In the genomic region with DNA sequence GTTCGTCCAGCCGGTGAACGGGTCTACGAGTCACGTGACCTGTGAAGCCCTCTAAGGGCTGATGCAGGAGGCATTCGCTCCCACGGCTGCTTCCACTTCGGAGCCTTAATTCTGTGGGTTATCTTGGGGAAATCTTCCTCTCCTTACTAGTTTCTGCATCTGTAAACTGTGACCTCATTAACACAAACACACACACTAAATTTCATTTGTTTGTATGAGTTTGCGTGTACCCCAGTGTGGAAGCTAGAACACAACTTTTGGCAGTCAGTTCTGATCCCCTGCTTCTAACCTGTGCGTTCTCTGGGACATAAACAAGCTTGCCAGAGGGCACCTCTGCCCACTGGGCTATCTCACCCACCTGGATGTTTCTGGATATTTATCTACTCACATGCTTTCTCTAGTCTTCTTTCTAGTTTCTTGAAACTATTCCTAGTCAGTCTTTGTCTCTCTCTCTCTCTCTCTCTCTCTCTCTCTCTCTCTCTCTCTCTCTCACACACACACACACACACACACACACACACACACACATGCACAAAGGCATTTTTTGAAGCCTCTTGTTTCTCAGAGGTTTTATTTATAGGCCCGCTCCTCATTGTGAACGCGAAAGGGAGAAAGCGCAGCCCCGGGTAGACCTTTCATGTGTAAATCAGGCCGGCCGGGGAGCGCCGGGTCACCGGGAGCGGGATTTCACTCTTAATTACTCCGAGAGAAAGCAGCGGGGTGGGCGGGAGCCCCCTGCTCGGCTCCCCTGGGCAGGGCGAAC, we compare ENCODE assay signal across 8 mouse cellular contexts. TPM values are rescaled to one million over a fixed set of nuclear protein-coding genes. Genes with fewer than 3 reads are reported as not detected.
DNase-seq lines count a peak whose midpoint lies in the region; ATAC-seq and TF ChIP-seq lines count a peak whose summit lies in the region.

No protein-coding gene starts in this region.

- H3K9me3 ChIP-seq in embryonic facial prominence, embryonic 10.5 days: no peaks in the 10 kb centered on the region
- no peaks in the 10 kb centered on the region for H3K9me3 ChIP-seq in intestine, postnatal 0 days (ENCODE audit: control insufficient read depth)

- DNase-seq in kidney, postnatal 14 days: peak; percentile 27
- DNase-seq in kidney, postnatal 36 days: no peak
- peak; percentile 84 for DNase-seq in embryonic facial prominence, embryonic 10.5 days (ENCODE audit: low spot score)
- peak; percentile 32 for DNase-seq in retina, postnatal 7 days (ENCODE audit: low read depth, low spot score)
- DNase-seq in gastrocnemius, postnatal 25 days: no peak
- DNase-seq in heart, postnatal 10 days: no peak

- H3K4me3 ChIP-seq in embryonic facial prominence, embryonic 10.5 days: peak overlapping the region; percentile 45
- H3K4me3 ChIP-seq in intestine, postnatal 0 days (ENCODE audit: low read depth, low read length): no peak overlapping the region

- ATAC-seq in intestine, postnatal 0 days: no peak
- ATAC-seq in erythroid progenitor cell, adult 5-6 weeks (replicated peaks; ENCODE audit: low FRiP score, poor library complexity, severe bottlenecking): no peak

- peaks cover 30% of the 10 kb centered on the region for H3K4me1 ChIP-seq in embryonic facial prominence, embryonic 10.5 days
- H3K4me1 ChIP-seq in intestine, postnatal 0 days (replicated peaks; ENCODE audit: control insufficient read depth, insufficient read depth, low read length): no peaks in the 10 kb centered on the region

- H3K4me2 ChIP-seq in intestine, postnatal 0 days (replicated peaks; ENCODE audit: low read depth): peak overlapping the region; percentile 37; the same call in 1 of the 2 replicates

- TF ChIP-seq CTCF in intestine, postnatal 0 days (IDR thresholded peaks at IDR 0.05; ENCODE audit: low read depth): no peak

- H3K27me3 ChIP-seq in embryonic facial prominence, embryonic 10.5 days (replicated peaks; ENCODE audit: low read depth, poor library complexity, severe bottlenecking): no peaks in the 10 kb centered on the region
- H3K27me3 ChIP-seq in intestine, postnatal 0 days (replicated peaks; ENCODE audit: control insufficient read depth, insufficient read depth, low read length): no peaks in the 10 kb centered on the region; the same call in 1 of the 2 replicates

- intact Hi-C loops in heart, postnatal 10 days (cut with DNase I): no loop called here

- WGBS in embryonic facial prominence, embryonic 10.5 days: 16% methylated on average over 26 of the region's 26 CpGs
- WGBS in intestine, postnatal 0 days: 33% methylated on average over 26 of the region's 26 CpGs

- H3K27ac ChIP-seq in embryonic facial prominence, embryonic 10.5 days (replicated peaks): peak overlapping the region; percentile 85
- H3K27ac ChIP-seq in intestine, postnatal 0 days (ENCODE audit: low read depth, low read length): no peak overlapping the region

- H3K36me3 ChIP-seq in embryonic facial prominence, embryonic 10.5 days (replicated peaks): no peaks in the 10 kb centered on the region
- no peaks in the 10 kb centered on the region for H3K36me3 ChIP-seq in intestine, postnatal 0 days (ENCODE audit: control insufficient read depth, insufficient read depth)

- H3K9ac ChIP-seq in intestine, postnatal 0 days (ENCODE audit: low read depth, low read length): no peak overlapping the region

RNA-seq across cellular contexts. Expression of gene Cox6a1, which starts 24.8 kb away (rescaled TPM):
- polyA plus RNA-seq in embryonic facial prominence, embryonic 10.5 days (2016; fragmentation: Nextera tagmentation; extraction: Ambion mirVana): 716 and 739 TPM in 2 replicates
- polyA plus RNA-seq in intestine, postnatal 0 days (2015; fragmentation: Nextera tagmentation; extraction: Ambion mirVana): 2,037 and 2,087 TPM in 2 replicates
- total RNA-seq in gastrocnemius, postnatal 25 days (2021): 10 to 100 TPM; 60.7 to 80.9 TPM
- 100 to 1,000 TPM; 464 to 577 TPM for total RNA-seq in heart, postnatal 10 days (2021)
- total RNA-seq in erythroid progenitor cell, adult 5-6 weeks (2015; ENCODE audit: low replicate concordance): 265 and 340 TPM in 2 replicates
- total RNA-seq in erythroid progenitor cell, adult 5-6 weeks (2017; ENCODE audit: low replicate concordance): 55.4 and 95.0 TPM in 2 replicates

RNA-seq across cellular contexts. Expression of gene Triap1, which starts 32.6 kb away (rescaled TPM):
- 54.2 and 55.7 TPM in 2 replicates for polyA plus RNA-seq in embryonic facial prominence, embryonic 10.5 days (2016; fragmentation: Nextera tagmentation; extraction: Ambion mirVana)
- polyA plus RNA-seq in intestine, postnatal 0 days (2015; fragmentation: Nextera tagmentation; extraction: Ambion mirVana): 49.8 and 51.9 TPM in 2 replicates
- total RNA-seq in gastrocnemius, postnatal 25 days (2021): 10 to 100 TPM; 17.5 to 18.4 TPM
- total RNA-seq in heart, postnatal 10 days (2021): 10 to 100 TPM; 23.2 to 24.3 TPM
- total RNA-seq in erythroid progenitor cell, adult 5-6 weeks (2015; ENCODE audit: low replicate concordance): 19.3 and 19.8 TPM in 2 replicates
- 3.2 and 8.5 TPM in 2 replicates for total RNA-seq in erythroid progenitor cell, adult 5-6 weeks (2017; ENCODE audit: low replicate concordance)

RNA-seq across cellular contexts. Expression of gene Gatc, which starts 32.6 kb away (rescaled TPM):
- 34.8 and 38.0 TPM in 2 replicates for polyA plus RNA-seq in embryonic facial prominence, embryonic 10.5 days (2016; fragmentation: Nextera tagmentation; extraction: Ambion mirVana)
- polyA plus RNA-seq in intestine, postnatal 0 days (2015; fragmentation: Nextera tagmentation; extraction: Ambion mirVana): 12.9 and 15.2 TPM in 2 replicates
- total RNA-seq in gastrocnemius, postnatal 25 days (2021): 10 to 100 TPM; 20.5 to 22.1 TPM
- total RNA-seq in heart, postnatal 10 days (2021): 10 to 100 TPM; 16.7 to 18.2 TPM
- total RNA-seq in erythroid progenitor cell, adult 5-6 weeks (2015; ENCODE audit: low replicate concordance): 25.6 and 32.3 TPM in 2 replicates
- total RNA-seq in erythroid progenitor cell, adult 5-6 weeks (2017; ENCODE audit: low replicate concordance): 6.4 and 10.9 TPM in 2 replicates

RNA-seq across cellular contexts. Expression of gene Srsf9, which starts 46.6 kb away (rescaled TPM):
- polyA plus RNA-seq in embryonic facial prominence, embryonic 10.5 days (2016; fragmentation: Nextera tagmentation; extraction: Ambion mirVana): 391 and 411 TPM in 2 replicates
- polyA plus RNA-seq in intestine, postnatal 0 days (2015; fragmentation: Nextera tagmentation; extraction: Ambion mirVana): 105 and 117 TPM in 2 replicates
- 10 to 100 TPM; 10.7 to 12.9 TPM for total RNA-seq in gastrocnemius, postnatal 25 days (2021)
- total RNA-seq in heart, postnatal 10 days (2021): 10 to 100 TPM; 35.5 to 39.1 TPM
- total RNA-seq in erythroid progenitor cell, adult 5-6 weeks (2015; ENCODE audit: low replicate concordance): 26.8 and 36.4 TPM in 2 replicates
- total RNA-seq in erythroid progenitor cell, adult 5-6 weeks (2017; ENCODE audit: low replicate concordance): 45.7 and 86.4 TPM in 2 replicates

RNA-seq across cellular contexts. Expression of gene Msi1, which starts 55.8 kb away (rescaled TPM):
- polyA plus RNA-seq in embryonic facial prominence, embryonic 10.5 days (2016; fragmentation: Nextera tagmentation; extraction: Ambion mirVana): 86.3 and 111 TPM in 2 replicates
- polyA plus RNA-seq in intestine, postnatal 0 days (2015; fragmentation: Nextera tagmentation; extraction: Ambion mirVana): 4.1 and 4.3 TPM in 2 replicates
- under 1 TPM; 0.29 to 0.61 TPM for total RNA-seq in gastrocnemius, postnatal 25 days (2021)
- 1 to 10 TPM; 3.1 to 4.3 TPM for total RNA-seq in heart, postnatal 10 days (2021)
- not detected in 2 replicates for total RNA-seq in erythroid progenitor cell, adult 5-6 weeks (2015; ENCODE audit: low replicate concordance)
- total RNA-seq in erythroid progenitor cell, adult 5-6 weeks (2017; ENCODE audit: low replicate concordance): not detected in 2 replicates

Comparison
In these comparisons a context has a peak if more than half of its experiments do, and no peak if none do; other contexts are left out.
1. DNase-seq: peak in kidney, postnatal 14 days (single experiment), embryonic facial prominence, embryonic 10.5 days (single experiment) and retina, postnatal 7 days (single experiment); none in kidney, postnatal 36 days (0 of 2), gastrocnemius, postnatal 25 days (single experiment) and heart, postnatal 10 days (0 of 2).